Mouse (Mus musculus) intestine, embryonic 16.5 days (tissue): ENCODE results near the gene Tmem104. TPM values are rescaled to one million over a fixed set of nuclear protein-coding genes. Genes with fewer than 3 reads are reported as not detected.

Experiments
- ATAC-seq: fragments of 200-750 bp; cut with Nextera tagmentation; 2 replicates; pipeline ENCODE4 v1.8.0; 2017; ENCODE audit warnings: moderate TSS enrichment, moderate library complexity
- H3K27ac ChIP-seq: fragments of 300-500 bp; sonication (generic); 2 replicates; pipeline ENCODE4 v1.5.1; 2014; ENCODE audit warnings: mild to moderate bottlenecking, low read length
- H3K27me3 ChIP-seq: fragments of 300-500 bp; sonication (generic); replicated peaks from 2 replicates; pipeline ENCODE4 v1.6.1; 2014; ENCODE audit warnings: low read length, control low read depth, mixed read lengths; ENCODE audit not compliant: control insufficient read depth, insufficient read depth
- H3K36me3 ChIP-seq: fragments of 300-500 bp; sonication (generic); 2 replicates; pipeline ENCODE4 v1.6.1; 2014; ENCODE audit warnings: low read length, control low read depth; ENCODE audit not compliant: control insufficient read depth, insufficient read depth
- H3K4me1 ChIP-seq: fragments of 300-500 bp; sonication (generic); 2 replicates; pipeline ENCODE4 v1.6.1; 2014; ENCODE audit warnings: low read length, control low read depth, mixed read lengths; ENCODE audit not compliant: control insufficient read depth, insufficient read depth
- H3K4me2 ChIP-seq: fragments of 300-500 bp; sonication (generic); 2 replicates; pipeline ENCODE4 v1.6.1; 2014; ENCODE audit warnings: low read depth, low read length, control low read depth
- H3K4me3 ChIP-seq: fragments of 300-500 bp; sonication (generic); 2 replicates; pipeline ENCODE4 v1.5.1; 2014; ENCODE audit warnings: mild to moderate bottlenecking, low read length
- H3K9ac ChIP-seq: fragments of 300-500 bp; sonication (generic); 2 replicates; pipeline ENCODE4 v1.6.1; 2014; ENCODE audit warnings: low read depth, low read length
- H3K9me3 ChIP-seq: fragments of 300-500 bp; sonication (generic); 2 replicates; pipeline ENCODE4 v1.6.1; 2016; ENCODE audit warnings: low read length, control low read depth; ENCODE audit not compliant: control insufficient read depth
- WGBS: fragments of 180-500 bp; shearing (Covaris S2); extraction: QIAGEN DNeasy Blood & Tissue Kit; methylation state at CpG from one replicate; pipeline ENCODE4 v1.1.7; 2014; 5-methylcytosine and 5-hydroxymethylcytosine counted together
- polyA plus RNA-seq: library from polyadenylated mRNA; unstranded; fragments of >200 nt; fragmentation: Nextera tagmentation; extraction: Ambion mirVana; gene quantifications from 2 replicates; pipeline ENCODE4 v1.2.1, GENCODE M21; 2015

Tmem104 gene
- polyA plus RNA-seq, 1 experiment from 2014 or later: 11.6 TPM

GRCm38 (mm10) chr11:115271052-115271451 is 83.8 kb downstream of the Tmem104 start:
- no peaks in the 10 kb centered on the region for H3K9me3 ChIP-seq
- H3K9ac ChIP-seq: no peak overlapping the region; the same call in 1 of the 2 replicates
- peaks cover 2% of the 10 kb centered on the region; the same call in 1 of the 2 replicates for H3K36me3 ChIP-seq
- no peak for ATAC-seq
- 84% methylated on average over 9 of the region's 9 CpGs for WGBS
- no peak overlapping the region for H3K4me3 ChIP-seq
- no peak overlapping the region for H3K4me2 ChIP-seq
- peaks cover 22% of the 10 kb centered on the region for H3K27me3 ChIP-seq
- H3K27ac ChIP-seq: no peak overlapping the region
- H3K4me1 ChIP-seq: peaks cover 21% of the 10 kb centered on the region

GRCm38 (mm10) chr11:115271481-115271880 is 84.2 kb downstream of the Tmem104 start:
- Histone ChIP-seq H3K4me1 (peaks cover 21% of the 10 kb centered on the region), H3K9ac (no peak overlapping the region; the same call in 1 of the 2 replicates), H3K9me3 (no peaks in the 10 kb centered on the region), H3K4me2 (no peak overlapping the region), H3K27ac (no peak overlapping the region), H3K27me3 (peaks cover 18% of the 10 kb centered on the region), H3K4me3 (no peak overlapping the region), H3K36me3 (peaks cover 2% of the 10 kb centered on the region; the same call in 1 of the 2 replicates)
- ATAC-seq: no peak
- WGBS: 77% methylated on average over 10 of the region's 10 CpGs

GRCm38 (mm10) chr11:115272894-115273498 is 85.7 kb downstream of the Tmem104 start:
- Histone ChIP-seq H3K4me1 (peaks cover 17% of the 10 kb centered on the region), H3K27ac (no peak overlapping the region), H3K4me2 (no peak overlapping the region), H3K9me3 (no peaks in the 10 kb centered on the region), H3K27me3 (peaks cover 4% of the 10 kb centered on the region), H3K9ac (0 out of 2 replicates have a peak overlapping the region, but pooled peaks have one; percentile 9), H3K4me3 (no peak overlapping the region), H3K36me3 (peaks cover 2% of the 10 kb centered on the region; the same call in 1 of the 2 replicates)
- 77% methylated on average over 10 of the region's 10 CpGs for WGBS
- no peak for ATAC-seq

GRCm38 (mm10) chr11:115273735-115274134 is 86.4 kb downstream of the Tmem104 start:
- H3K36me3 ChIP-seq: peaks cover 2% of the 10 kb centered on the region; the same call in 1 of the 2 replicates
- no peak overlapping the region for H3K4me2 ChIP-seq
- no peak overlapping the region for H3K4me3 ChIP-seq
- H3K27ac ChIP-seq: no peak overlapping the region
- 62% methylated on average over 7 of the region's 7 CpGs for WGBS
- no peaks in the 10 kb centered on the region for H3K9me3 ChIP-seq
- H3K4me1 ChIP-seq: peaks cover 20% of the 10 kb centered on the region
- H3K27me3 ChIP-seq: peaks cover 3% of the 10 kb centered on the region; the same call in 1 of the 2 replicates
- ATAC-seq: no peak
- no peak overlapping the region for H3K9ac ChIP-seq

- peaks cover 3% of the 10 kb centered on the region; the same call in 1 of the 2 replicates for H3K27me3 ChIP-seq
- H3K9me3 ChIP-seq: no peaks in the 10 kb centered on the region
- H3K4me2 ChIP-seq: no peak overlapping the region
- no peak for ATAC-seq
- 78% methylated on average over 7 of the region's 7 CpGs for WGBS
- H3K27ac ChIP-seq: no peak overlapping the region
- H3K4me3 ChIP-seq: no peak overlapping the region
- H3K36me3 ChIP-seq: peaks cover under 1% of the 10 kb centered on the region; the same call in 1 of the 2 replicates
- peaks cover 20% of the 10 kb centered on the region for H3K4me1 ChIP-seq
- H3K9ac ChIP-seq: no peak overlapping the region
Observed at GRCm38 (mm10) chr11:115274178-115274577, 86.9 kb downstream of the Tmem104 start.

GRCm38 (mm10) chr11:115274771-115275170 is 87.5 kb downstream of the Tmem104 start:
- H3K4me3 ChIP-seq: no peak overlapping the region
- H3K36me3 ChIP-seq: no peaks in the 10 kb centered on the region
- no peak for ATAC-seq
- no peaks in the 10 kb centered on the region for H3K27me3 ChIP-seq
- WGBS: 78% methylated on average over 6 of the region's 6 CpGs
- no peak overlapping the region for H3K9ac ChIP-seq
- peaks cover 20% of the 10 kb centered on the region for H3K4me1 ChIP-seq
- H3K9me3 ChIP-seq: no peaks in the 10 kb centered on the region
- no peak overlapping the region for H3K4me2 ChIP-seq
- H3K27ac ChIP-seq: no peak overlapping the region

- H3K4me3 ChIP-seq: no peak overlapping the region
- no peaks in the 10 kb centered on the region for H3K9me3 ChIP-seq
- H3K36me3 ChIP-seq: no peaks in the 10 kb centered on the region
- H3K9ac ChIP-seq: no peak overlapping the region
- 60% methylated on average over 6 of the region's 6 CpGs for whole genome bisulfite sequencing
- H3K4me2 ChIP-seq: peak overlapping the region; percentile 78; the same call in 1 of the 2 replicates
- no peak overlapping the region for H3K27ac ChIP-seq
- H3K4me1 ChIP-seq: peaks cover 17% of the 10 kb centered on the region
- no peak for ATAC-seq
- no peaks in the 10 kb centered on the region for H3K27me3 ChIP-seq
Observed at GRCm38 (mm10) chr11:115275509-115275908, 88.2 kb downstream of the Tmem104 start.

- ATAC-seq: no peak
- Histone ChIP-seq H3K27ac (no peak overlapping the region), H3K9me3 (no peaks in the 10 kb centered on the region), H3K36me3 (no peaks in the 10 kb centered on the region), H3K4me2 (peak overlapping the region; percentile 78), H3K9ac (peak overlapping the region; percentile 88), H3K4me3 (peak overlapping the region; percentile 71), H3K27me3 (no peaks in the 10 kb centered on the region), H3K4me1 (peaks cover 17% of the 10 kb centered on the region)
- 56% methylated on average over 3 of the region's 3 CpGs for WGBS
Observed at GRCm38 (mm10) chr11:115275954-115276353, 88.7 kb downstream of the Tmem104 start.

GRCm38 (mm10) chr11:115276780-115277603 is 89.7 kb downstream of the Tmem104 start, which contains the start of gene Fdxr:
Gene Fdxr, minus strand, starts transcription at chr11:115277050.
- Histone ChIP-seq H3K4me1 (peaks cover 17% of the 10 kb centered on the region), H3K9ac (peak within 1 kb of the TSS; percentile 88), H3K36me3 (no peaks in the 10 kb centered on the region), H3K27ac (peak within 1 kb of the TSS; percentile 86), H3K27me3 (no peaks in the 10 kb centered on the region), H3K4me2 (peak within 1 kb of the TSS; percentile 80), H3K4me3 (peak within 1 kb of the TSS; percentile 71), H3K9me3 (no peaks in the 10 kb centered on the region)
- 0% methylated on average over 42 of the region's 42 CpGs for WGBS
- ATAC-seq: peak; percentile 97
